Mouse (Mus musculus) hindbrain, embryonic 14.5 days (tissue): ENCODE data around the gene Wfdc1. TPM values are rescaled to one million over a fixed set of nuclear protein-coding genes. Genes with fewer than 3 reads are reported as not detected.
A peak's percentile ranks its signal among the peaks of the same experiment; 100 is the strongest.

ENCODE experiments used
- ATAC-seq: fragments of 200-750 bp; cut with Nextera tagmentation; 2 replicates; pipeline ENCODE4 v1.8.0; 2017; ENCODE audit warnings: moderate number of reproducible peaks, mild to moderate bottlenecking, moderate TSS enrichment, moderate library complexity; ENCODE audit not compliant: low FRiP score
- DNase-seq: peaks from one replicate; pipeline ENCODE4 v3.0.0-alpha.2; 2015; ENCODE audit warnings: low spot score
- H3K27ac ChIP-seq: fragments of 300-500 bp; sonication (generic); 2 replicates; pipeline ENCODE4 v1.5.1; 2014; ENCODE audit warnings: mild to moderate bottlenecking, moderate library complexity
- H3K27me3 ChIP-seq: fragments of 300-500 bp; sonication (generic); 2 replicates; pipeline ENCODE4 v1.6.1; 2014; ENCODE audit warnings: mild to moderate bottlenecking, low read length, mixed read lengths; ENCODE audit not compliant: control insufficient read depth, insufficient read depth
- H3K36me3 ChIP-seq: fragments of 300-500 bp; sonication (generic); replicated peaks from 2 replicates; pipeline ENCODE4 v1.6.1; 2014; ENCODE audit not compliant: control insufficient read depth, insufficient read depth
- H3K4me1 ChIP-seq: fragments of 300-500 bp; sonication (generic); replicated peaks from 2 replicates; pipeline ENCODE4 v1.6.1; 2014; ENCODE audit warnings: antibody characterized with exemption, low read length, mixed read lengths; ENCODE audit not compliant: control insufficient read depth, insufficient read depth
- H3K4me2 ChIP-seq: fragments of 300-500 bp; sonication (generic); replicated peaks from 2 replicates; pipeline ENCODE4 v1.6.1; 2014; ENCODE audit warnings: mild to moderate bottlenecking, moderate library complexity
- H3K4me3 ChIP-seq: fragments of 300-500 bp; sonication (generic); replicated peaks from 2 replicates; pipeline ENCODE4 v1.5.1; 2014; ENCODE audit warnings: mild to moderate bottlenecking, low read length
- H3K9ac ChIP-seq: fragments of 300-500 bp; sonication (generic); 2 replicates; pipeline ENCODE4 v1.6.1; 2014
- H3K9me3 ChIP-seq: fragments of 300-500 bp; sonication (generic); 2 replicates; pipeline ENCODE4 v1.6.1; 2016; ENCODE audit warnings: low read length; ENCODE audit not compliant: control insufficient read depth
- WGBS: fragments of 180-500 bp; shearing (Covaris S2); extraction: QIAGEN DNeasy Blood & Tissue Kit; methylation state at CpG from one replicate; pipeline ENCODE4 v1.1.7; 2014; 5-methylcytosine and 5-hydroxymethylcytosine counted together
- polyA plus RNA-seq: library from polyadenylated mRNA; unstranded; fragments of >200 nt; fragmentation: Nextera tagmentation; extraction: Ambion mirVana; gene quantifications from 2 replicates; pipeline ENCODE4 v1.2.1, GENCODE M21; 2014

The Wfdc1 gene
- polyA plus RNA-seq, 1 experiment from 2014 or later: 6.1 TPM

- no peak overlapping the region for H3K27ac ChIP-seq
- no peaks in the 10 kb centered on the region for H3K36me3 ChIP-seq
- no peak for ATAC-seq
- no peak for DNase-seq
- no peaks in the 10 kb centered on the region for H3K27me3 ChIP-seq
- H3K4me3 ChIP-seq: no peak overlapping the region
- no peaks in the 10 kb centered on the region for H3K4me1 ChIP-seq
- H3K9me3 ChIP-seq: no peaks in the 10 kb centered on the region
- no peak overlapping the region for H3K4me2 ChIP-seq
- H3K9ac ChIP-seq: no peak overlapping the region
- 64% methylated on average over 12 of the region's 12 CpGs for WGBS
Measured at GRCm38 (mm10) chr8:119669284-119669683, 3.1 kb downstream of the Wfdc1 start.

- no peak for DNase-seq
- Histone ChIP-seq H3K9ac (no peak overlapping the region), H3K4me1 (no peaks in the 10 kb centered on the region), H3K4me3 (no peak overlapping the region), H3K36me3 (no peaks in the 10 kb centered on the region), H3K9me3 (no peaks in the 10 kb centered on the region), H3K27ac (no peak overlapping the region), H3K4me2 (no peak overlapping the region), H3K27me3 (no peaks in the 10 kb centered on the region)
- no peak for ATAC-seq
- WGBS: 66% methylated on average over 16 of the region's 16 CpGs
Measured at GRCm38 (mm10) chr8:119670419-119671091, 4.4 kb downstream of the Wfdc1 start.

DNA sequence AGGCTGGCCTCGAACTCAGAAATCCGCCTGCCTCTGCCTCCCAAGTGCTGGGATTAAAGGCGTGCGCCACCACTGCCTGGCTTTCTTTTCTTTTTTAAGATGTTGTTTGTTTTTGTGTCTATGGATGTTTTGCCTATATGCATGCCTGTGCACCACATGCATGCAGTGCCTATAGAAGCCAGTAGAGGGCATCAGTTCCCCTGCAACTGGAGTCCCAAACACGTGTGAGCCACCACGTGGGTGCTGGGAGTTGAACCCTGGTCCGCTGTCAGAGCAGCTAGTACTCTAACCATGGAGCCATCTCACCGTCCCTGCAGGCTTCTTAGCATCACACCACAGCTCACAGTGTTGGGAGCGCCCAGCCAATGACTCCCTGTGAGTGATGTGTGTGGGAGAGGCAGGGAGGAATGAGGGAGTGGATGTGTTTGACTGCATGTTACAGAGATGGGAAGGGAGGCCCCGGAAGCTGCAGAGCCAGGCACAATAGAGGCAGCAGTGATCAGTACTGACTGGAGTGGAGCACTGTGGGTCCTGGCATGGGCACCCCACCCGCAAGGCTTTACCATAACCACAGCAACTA is 7.9 kb downstream of the Wfdc1 start:
- no peak overlapping the region for H3K9ac ChIP-seq
- H3K4me3 ChIP-seq: no peak overlapping the region
- H3K4me2 ChIP-seq: no peak overlapping the region
- H3K27me3 ChIP-seq: no peaks in the 10 kb centered on the region
- H3K9me3 ChIP-seq: no peaks in the 10 kb centered on the region
- no peak overlapping the region for H3K27ac ChIP-seq
- H3K36me3 ChIP-seq: no peaks in the 10 kb centered on the region
- DNase-seq (no peak), ATAC-seq (no peak)
- no peaks in the 10 kb centered on the region for H3K4me1 ChIP-seq
- WGBS: 85% methylated on average over 10 of the region's 11 CpGs

DNA sequence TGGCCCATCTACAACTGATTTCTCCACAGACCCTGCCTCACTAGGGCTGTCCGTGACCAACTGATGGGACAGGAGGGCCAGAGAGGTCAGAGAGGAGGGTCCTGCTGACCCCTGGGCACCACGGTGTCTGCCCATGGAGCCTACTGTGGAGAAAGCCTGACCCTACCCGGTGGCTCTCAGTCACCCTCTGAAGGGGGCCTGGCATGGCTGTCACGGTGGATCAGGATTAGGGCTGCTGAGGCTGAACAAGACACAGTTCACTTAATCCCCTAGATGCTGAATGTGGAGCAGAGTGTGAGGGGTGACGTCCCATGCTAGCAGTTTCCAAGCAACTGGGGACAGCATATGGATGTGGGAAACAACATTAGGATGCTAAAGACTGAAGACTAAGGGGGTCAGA is 9.3 kb downstream of the Wfdc1 start:
- Histone ChIP-seq H3K4me2 (no peak overlapping the region), H3K9me3 (no peaks in the 10 kb centered on the region), H3K4me3 (no peak overlapping the region), H3K9ac (no peak overlapping the region), H3K4me1 (no peaks in the 10 kb centered on the region), H3K27me3 (no peaks in the 10 kb centered on the region), H3K27ac (no peak overlapping the region), H3K36me3 (no peaks in the 10 kb centered on the region)
- DNase-seq: no peak
- WGBS: 60% methylated on average over 5 of the region's 5 CpGs
- no peak for ATAC-seq

DNA sequence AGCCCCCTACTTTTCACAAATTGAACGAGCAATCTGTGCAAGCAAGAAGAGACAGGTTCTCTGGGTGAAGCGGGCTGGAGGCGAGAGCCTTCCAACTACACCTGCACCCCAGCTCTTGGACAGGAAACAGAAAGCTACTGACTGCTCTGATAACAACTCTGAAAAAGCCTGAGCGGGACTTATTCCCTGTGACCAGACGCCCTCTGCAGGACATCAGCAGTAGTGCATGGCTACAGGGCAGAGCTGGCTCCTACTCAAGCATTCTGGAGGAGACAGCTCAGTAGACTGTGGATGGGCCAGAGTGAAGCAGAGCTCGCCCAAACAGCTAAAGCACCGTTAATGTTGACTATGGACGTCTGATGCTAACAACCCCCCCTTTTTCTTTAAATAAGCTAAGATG is 10.2 kb downstream of the Wfdc1 start:
- DNase-seq: peak; percentile 97
- no peaks in the 10 kb centered on the region for H3K36me3 ChIP-seq
- no peak overlapping the region for H3K27ac ChIP-seq
- WGBS: 24% methylated on average over 8 of the region's 8 CpGs
- peak; percentile 52; the same call in 1 of the 2 replicates for ATAC-seq
- H3K9ac ChIP-seq: no peak overlapping the region
- no peak overlapping the region for H3K4me2 ChIP-seq
- no peaks in the 10 kb centered on the region for H3K4me1 ChIP-seq
- no peaks in the 10 kb centered on the region for H3K9me3 ChIP-seq
- H3K27me3 ChIP-seq: no peaks in the 10 kb centered on the region
- H3K4me3 ChIP-seq: no peak overlapping the region

- Histone ChIP-seq H3K27me3 (no peaks in the 10 kb centered on the region), H3K27ac (no peak overlapping the region), H3K9me3 (no peaks in the 10 kb centered on the region), H3K4me1 (no peaks in the 10 kb centered on the region), H3K36me3 (no peaks in the 10 kb centered on the region), H3K4me2 (0 out of 2 replicates have a peak overlapping the region, but pooled peaks have one; percentile 30), H3K9ac (no peak overlapping the region), H3K4me3 (no peak overlapping the region)
- no peak for DNase-seq
- no peak for ATAC-seq
- 7% methylated on average over 18 of the region's 18 CpGs for WGBS
Measured at GRCm38 (mm10) chr8:119678138-119678843, 12.1 kb downstream of the Wfdc1 start.

GRCm38 (mm10) chr8:119679184-119679583 is 13.0 kb downstream of the Wfdc1 start:
- Histone ChIP-seq H3K27ac (no peak overlapping the region), H3K4me1 (no peaks in the 10 kb centered on the region), H3K9ac (no peak overlapping the region), H3K36me3 (no peaks in the 10 kb centered on the region), H3K4me3 (no peak overlapping the region), H3K4me2 (no peak overlapping the region), H3K27me3 (no peaks in the 10 kb centered on the region), H3K9me3 (no peaks in the 10 kb centered on the region)
- DNase-seq: no peak
- WGBS: 63% methylated on average over 14 of the region's 14 CpGs
- ATAC-seq: no peak

GRCm38 (mm10) chr8:119690602-119691001 is 24.4 kb downstream of the Wfdc1 start:
- Histone ChIP-seq H3K4me3 (no peak overlapping the region), H3K36me3 (no peaks in the 10 kb centered on the region), H3K4me2 (no peak overlapping the region), H3K4me1 (no peaks in the 10 kb centered on the region), H3K27ac (no peak overlapping the region), H3K9ac (no peak overlapping the region), H3K9me3 (no peaks in the 10 kb centered on the region), H3K27me3 (no peaks in the 10 kb centered on the region)
- 79% methylated on average over 6 of the region's 6 CpGs for WGBS
- DNase-seq: no peak
- no peak for ATAC-seq

- no peaks in the 10 kb centered on the region for H3K4me1 ChIP-seq
- no peak overlapping the region for H3K27ac ChIP-seq
- no peak overlapping the region for H3K4me2 ChIP-seq
- no peaks in the 10 kb centered on the region for H3K36me3 ChIP-seq
- no peaks in the 10 kb centered on the region for H3K27me3 ChIP-seq
- H3K9ac ChIP-seq: no peak overlapping the region
- WGBS: 78% methylated on average over 4 of the region's 4 CpGs
- no peaks in the 10 kb centered on the region for H3K9me3 ChIP-seq
- no peak for DNase-seq
- H3K4me3 ChIP-seq: no peak overlapping the region
- ATAC-seq: no peak
Measured at GRCm38 (mm10) chr8:119691989-119692388, 25.8 kb downstream of the Wfdc1 start.
